Mouse (Mus musculus) lung, postnatal 25 days (tissue): ENCODE measurements at regions not wholly inside any gene's neighbourhood (a gene's known extent, or its start where the extent isn't known, plus 50 kb on each side); places are given as distances from the start of the nearest gene placed in this dataset.

ENCODE experiments used
- DNase-seq: peaks from one replicate; pipeline ENCODE4 v3.0.0; 2022; ENCODE audit warnings: low spot score

DNA sequence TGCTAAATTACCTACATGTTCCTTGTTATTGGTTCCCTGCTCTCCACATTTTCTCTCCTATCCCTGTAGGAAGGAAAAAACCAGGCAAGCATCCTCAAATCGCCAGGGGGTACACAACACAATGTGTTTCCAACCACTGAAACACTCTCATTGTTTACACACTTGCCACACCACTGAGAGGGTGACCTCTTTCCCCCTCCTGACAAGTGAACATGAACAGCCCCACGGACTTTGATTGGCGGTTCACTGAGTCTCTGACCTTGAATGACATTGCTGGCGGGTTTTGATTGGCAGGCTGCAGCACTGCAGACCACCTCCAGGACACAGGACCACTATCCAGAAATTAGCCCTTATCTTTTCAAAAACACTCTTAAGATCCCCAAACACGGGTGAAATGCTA lies 211.7 kb upstream of the Onecut1 start:
- no peak for DNase-seq

DNA sequence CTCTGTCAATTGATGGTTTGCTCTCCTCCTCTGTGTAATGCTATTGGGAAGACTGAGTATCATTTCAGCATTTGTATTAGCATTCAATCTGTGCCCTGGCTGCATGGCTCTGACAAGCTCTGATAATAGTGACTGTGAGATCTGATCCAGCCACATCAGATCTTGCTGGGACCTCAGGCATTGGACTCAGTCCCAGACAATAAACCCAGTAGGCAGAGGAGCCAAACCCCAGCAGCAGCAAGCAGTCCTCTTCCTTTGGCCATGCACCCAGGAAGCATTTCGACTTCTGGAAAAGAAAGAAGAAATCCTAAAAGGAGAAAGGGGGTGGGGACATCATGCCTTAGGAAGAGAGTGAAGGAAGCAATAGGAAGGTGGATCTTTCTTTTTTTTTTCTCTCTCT lies 205.8 kb upstream of the Onecut1 start:
- DNase-seq, result no peak

DNA sequence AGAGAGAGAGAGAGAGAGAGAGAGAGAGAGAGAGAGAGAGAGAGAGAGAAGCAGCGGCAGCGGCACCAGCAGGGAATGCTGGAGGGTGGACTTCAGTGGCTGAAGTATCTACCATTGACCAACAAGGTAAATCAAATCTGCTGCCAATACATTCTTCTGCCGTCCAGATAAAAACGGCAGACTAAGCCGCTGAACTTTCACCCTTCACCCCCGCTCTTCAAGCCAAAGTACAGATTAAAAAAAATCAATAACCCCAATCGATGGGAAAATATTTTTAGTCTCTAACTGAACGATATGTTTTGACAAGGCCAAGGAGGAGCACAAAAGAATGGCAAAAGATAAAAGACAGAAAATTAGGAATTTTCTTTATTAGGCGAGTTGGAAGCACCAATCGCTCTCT lies 205.3 kb upstream of the Onecut1 start:
- no peak for DNase-seq

DNA sequence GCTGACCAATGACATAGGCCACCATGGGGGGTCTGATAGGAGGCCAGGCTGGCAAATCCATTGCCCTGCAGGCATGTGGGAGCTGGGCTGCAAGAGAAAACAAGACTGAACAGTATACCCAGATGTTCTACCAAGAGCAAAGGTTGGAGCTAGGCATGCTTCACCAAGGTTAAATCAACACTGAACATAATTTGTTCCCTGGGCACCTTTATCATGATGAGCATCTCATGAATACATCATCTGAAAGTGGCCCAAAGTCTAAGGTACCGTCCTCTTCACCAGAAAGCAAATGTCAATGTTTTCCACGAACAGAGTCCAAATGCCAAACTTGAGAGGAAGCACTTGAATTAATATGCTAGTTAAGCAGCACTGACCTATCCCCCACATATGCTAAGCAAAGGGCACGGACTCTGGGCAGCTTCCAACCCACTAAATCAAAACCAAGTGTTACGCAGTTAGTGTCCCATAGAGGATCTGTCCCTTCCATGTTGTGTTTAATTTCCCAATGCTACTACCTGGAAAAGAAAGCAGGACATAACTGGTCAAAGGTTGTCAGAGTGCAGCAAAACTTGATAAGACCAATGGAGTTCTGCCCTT lies 190.3 kb upstream of the Onecut1 start:
- no peak for DNase-seq

DNA sequence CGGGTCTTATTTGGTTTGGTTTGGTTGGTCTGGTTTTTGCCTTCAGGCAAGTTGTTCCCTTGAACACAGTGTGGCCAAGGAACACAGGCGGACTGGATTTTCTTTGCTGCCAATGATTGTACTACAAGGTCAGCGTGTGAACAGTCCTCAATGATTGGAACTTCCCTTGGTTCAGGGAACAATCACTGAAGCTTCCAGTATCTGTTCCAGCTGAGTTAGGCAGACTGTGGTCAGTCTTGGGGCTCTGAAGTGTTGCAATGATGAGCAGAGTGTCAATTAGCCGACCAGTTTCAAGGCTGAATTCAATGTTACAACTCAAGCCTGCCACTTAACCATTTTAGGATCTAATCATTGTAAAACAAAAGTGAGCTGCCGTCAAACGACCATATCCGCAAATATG lies 189.5 kb upstream of the Onecut1 start:
- no peak for DNase-seq

DNA sequence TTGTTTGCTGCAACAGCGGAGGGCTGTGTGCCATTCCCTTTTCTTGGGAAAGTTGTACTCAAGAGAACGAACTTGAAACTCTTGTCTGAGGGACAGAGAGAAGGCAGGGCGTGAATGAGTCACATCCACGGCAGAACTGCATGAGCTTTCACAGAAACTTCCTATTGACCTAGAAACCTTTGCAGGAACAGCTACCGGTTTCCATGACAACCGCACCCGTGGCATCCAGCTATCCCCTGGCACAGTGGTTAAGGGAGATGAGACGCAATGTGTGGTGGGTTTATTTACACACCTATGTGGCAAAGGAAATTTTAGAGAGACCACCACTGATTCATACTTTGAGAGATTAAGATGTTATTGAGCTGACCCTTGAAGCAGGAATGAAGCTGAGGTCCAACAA lies 163.5 kb upstream of the Onecut1 start:
- no peak for DNase-seq

DNA sequence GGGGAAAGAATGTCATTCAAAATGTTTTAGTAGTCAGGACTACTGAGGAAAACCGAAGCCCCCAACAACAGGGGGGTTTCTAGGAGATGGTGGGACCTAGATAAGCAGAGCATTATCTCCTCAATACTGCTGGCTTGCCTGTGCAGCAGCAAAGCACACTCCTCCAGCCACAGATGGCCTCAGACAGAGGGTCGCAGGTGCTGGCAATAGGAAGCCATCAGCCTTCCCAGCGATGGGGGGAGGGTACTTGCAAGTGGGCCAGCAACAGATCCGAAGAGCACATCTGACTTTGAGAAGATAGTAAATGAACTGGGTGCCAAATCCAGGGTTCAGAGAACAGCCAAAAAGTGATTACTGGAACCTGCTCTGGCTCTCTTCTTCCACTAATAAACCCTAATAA lies 156.0 kb upstream of the Onecut1 start:
- no peak for DNase-seq

DNA sequence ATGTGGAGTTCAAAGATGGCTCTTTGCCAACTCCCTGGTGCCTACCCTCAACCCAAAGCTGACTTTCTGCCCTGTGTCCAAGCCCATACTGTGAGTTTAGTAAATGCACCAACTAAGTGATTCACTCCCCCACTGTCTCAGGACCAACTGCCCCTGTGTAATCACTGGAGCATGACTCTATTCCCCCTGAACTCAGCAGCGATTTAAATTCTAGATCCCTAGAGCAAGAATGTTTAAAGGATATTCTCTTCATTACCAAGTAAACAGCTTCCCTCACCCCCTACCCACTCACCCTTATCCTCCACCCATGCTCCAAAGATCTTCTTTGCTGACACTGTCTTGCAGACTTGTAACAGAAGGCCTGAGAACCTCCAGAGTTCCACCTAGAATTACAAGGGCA lies 154.1 kb upstream of the Onecut1 start:
- no peak for DNase-seq

DNA sequence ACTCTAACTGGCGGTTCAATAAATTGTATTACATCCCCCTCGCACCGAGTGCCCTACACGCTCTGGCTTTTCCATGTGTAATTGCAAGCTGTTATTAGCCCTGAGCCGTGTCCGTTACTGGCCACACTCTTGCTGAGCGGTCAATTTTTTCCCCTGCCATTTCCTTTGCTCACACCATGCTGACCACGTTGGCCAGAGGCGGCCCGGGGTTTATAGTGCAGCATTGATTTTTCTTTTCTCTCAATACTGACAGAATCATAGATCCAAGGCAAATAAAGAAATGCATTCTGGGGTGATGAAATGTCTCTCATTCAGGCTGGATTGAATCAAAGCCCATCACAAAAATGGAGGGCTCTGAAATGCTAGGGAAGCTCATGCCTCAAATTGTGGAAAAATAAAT lies 150.0 kb upstream of the Onecut1 start:
- no peak for DNase-seq

DNA sequence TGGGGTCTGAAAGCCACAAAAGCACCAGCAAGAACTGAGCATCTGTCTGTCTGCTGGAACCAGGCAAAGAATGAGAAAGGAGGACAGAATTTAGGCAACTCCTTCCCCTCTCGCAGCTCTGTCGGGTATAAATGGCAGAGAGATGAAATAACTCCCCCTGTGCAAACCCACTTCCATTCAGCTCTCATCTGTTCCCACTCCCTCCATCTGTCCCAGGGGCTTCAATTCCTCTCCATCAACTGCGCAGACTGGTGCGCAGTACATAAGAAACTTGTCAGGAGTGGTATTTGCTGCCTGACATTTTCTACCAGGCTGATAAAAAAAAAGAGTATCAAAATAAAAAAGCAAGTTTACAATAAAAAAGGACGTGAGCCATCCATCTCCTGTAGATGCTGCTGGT lies 129.3 kb upstream of the Onecut1 start:
- no peak for DNase-seq

DNA sequence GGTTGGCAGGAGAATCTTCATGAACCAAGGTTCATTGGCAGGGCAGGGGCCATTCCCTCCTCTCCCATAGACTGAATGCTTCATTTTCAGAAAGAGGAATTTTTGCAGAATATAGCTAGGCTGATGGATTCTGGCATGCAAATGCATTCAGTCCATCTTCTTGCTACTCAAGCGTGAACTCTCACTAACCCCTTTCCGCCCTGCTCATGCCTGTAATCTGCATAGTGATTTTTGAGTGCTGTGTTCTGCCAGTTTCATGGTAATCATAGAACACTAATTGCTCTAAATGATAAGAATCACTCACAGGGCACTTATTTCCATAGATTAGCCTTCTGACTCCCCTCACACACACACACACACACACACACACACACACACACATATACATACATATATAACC lies 119.8 kb upstream of the Onecut1 start:
- no peak for DNase-seq

DNA sequence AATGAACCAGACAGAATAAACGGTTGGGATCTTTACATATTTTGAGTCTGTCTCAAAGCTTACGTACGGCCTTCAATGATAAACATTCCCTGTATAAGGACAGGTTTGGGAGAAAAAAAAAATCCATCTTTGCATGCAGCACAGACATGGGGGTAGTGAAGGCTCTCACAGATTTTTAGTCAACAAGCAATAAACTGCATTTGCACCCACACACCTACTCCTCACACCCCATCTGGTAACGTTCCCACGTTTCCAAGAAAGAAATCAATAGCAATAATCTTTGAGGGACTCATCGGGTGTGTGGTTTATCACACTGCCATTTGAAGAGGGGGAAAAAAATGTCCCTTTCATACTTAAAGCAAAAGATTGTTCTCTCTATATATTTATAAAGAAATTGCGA lies 113.8 kb upstream of the Onecut1 start:
- no peak for DNase-seq

DNA sequence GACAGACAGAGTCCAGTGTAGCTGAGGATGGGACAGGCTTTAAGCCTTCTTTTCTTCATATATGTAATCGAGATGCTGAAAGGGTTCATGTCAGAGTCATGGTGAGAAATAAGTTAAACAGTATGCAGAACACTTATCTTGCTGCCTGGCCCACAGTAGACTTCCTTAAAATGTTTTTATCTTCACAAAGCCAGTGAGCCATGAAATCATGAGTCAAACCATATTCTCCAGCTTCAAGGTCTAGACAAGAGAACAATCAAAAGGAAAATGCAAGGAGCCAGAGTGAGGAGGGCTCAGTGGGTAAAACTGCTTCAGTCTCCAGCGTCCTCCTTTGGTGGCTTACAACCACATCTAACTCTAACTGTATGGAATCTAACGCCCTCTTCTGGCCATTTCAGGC lies 103.7 kb upstream of the Onecut1 start:
- DNase-seq, result no peak

DNA sequence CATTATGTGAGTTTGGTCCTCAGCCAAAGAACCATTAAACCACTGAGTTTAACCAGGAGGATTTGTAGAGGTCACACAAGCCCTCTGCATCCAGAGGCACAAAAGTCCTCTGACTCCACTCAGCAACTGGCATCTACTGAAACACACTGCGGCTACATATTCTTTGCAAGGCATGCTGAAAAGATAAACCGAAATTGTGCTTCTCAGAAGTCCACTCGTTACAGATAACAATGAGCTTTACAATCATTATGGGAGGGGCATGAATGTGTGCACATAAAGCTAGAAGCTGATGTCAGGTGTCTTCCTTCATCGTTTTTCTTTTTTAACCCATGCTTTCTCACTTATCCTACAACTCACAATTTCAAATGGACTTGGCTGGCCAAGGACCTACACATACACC lies 102.8 kb upstream of the Onecut1 start:
- no peak for DNase-seq

DNA sequence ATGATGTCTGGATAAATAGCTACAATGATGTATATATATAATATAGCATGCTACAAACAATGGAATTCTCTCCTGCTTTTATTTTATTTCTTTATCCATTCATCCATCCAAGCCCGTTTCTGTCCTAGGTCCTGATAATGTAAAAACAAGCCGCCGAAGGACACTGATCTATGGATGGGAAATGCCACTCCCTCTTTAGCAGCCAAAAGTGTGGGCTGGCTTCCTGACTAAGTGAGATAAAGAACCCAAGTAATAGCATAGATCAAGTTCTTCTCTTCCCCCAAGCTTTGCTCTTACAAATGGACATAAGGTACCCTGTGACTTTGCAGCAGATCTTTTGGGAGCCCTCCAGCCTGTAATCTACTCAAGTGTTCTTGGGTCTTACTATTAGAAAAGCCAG lies 81.3 kb upstream of the Onecut1 start:
- DNase-seq, result no peak

DNA sequence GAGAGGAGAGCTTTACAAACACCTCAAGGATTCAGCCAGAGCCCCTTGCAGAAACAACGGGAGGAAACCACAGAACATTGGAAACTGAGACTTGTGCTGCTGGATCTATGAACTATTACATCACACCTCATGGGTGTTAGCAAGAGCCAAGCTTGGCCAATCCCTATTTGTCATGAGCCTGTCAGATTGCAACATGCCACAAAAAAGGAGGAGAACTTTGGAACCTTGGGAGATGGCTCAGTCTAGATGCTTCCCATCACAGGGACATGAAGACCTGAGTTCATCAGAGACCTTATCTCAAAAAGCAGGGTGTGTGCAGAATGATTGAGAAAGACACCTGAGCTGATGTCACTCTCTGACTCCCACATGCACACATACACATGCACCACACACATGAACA lies 68.3 kb upstream of the Onecut1 start:
- DNase-seq, result no peak

DNA sequence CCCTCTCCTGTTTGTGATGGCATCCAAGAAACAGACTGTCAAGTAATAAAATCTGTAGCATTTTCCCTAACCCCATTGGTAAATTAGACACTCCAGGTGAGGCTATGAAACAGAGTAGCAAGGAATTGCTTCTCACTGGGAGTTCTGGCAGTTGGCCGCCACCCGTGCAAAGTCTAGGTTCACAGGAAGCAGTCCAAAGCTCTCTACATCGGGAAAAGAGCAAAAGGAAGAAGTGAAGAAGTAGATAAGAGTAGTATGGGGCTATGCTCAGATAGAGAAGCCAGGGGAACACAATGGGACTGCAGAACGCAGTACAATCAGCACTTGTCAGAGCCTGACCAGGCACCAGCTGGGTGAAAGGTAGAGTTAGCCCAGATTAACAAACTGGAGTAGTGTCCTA lies 65.7 kb upstream of the Onecut1 start:
- no peak for DNase-seq

DNA sequence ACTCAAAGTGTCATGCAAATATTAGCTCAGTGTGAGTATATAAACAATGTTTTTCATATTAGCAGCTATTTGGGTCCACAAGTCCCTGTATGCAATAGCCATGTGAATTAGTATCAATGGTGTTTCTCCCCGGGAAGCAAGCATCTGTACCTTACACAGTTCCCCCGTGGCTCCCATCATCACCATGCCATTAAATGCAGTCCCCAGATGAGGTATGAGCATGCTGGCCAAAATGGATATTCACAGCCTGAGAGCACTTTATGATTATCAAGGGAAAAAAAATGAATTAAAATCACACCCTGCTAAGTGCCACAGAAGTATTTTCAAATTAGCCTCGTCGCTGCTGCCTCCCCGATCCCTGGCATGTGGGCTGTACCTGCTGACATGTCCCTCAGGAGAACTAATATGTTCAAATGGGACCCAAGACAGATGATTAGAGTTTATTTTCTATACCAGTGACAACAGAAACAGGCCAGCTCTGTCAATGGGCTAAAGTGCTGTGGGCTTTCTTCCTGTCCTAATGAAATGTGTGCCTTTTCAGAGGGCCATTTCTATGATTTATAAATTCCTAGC lies 64.4 kb upstream of the Onecut1 start:
- no peak for DNase-seq

DNA sequence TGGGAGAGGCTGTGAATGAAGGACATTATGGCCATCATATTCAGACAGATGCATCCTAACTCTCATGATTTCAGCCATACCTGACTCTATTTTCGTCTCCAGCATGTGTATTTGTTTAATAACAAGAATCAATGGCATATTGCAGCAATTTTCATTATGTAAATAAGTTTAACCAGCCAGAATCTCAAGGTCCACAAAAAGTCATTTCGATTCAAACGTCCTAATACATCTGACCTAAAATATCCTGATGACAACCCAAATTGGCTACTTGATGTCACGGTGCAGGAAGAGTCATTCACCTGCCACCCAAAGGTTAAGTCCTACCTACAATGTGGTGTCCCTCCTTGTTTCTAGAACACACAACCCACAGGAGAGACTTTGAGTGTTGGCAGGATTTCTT lies 60.6 kb upstream of the Onecut1 start:
- DNase-seq, result no peak

DNA sequence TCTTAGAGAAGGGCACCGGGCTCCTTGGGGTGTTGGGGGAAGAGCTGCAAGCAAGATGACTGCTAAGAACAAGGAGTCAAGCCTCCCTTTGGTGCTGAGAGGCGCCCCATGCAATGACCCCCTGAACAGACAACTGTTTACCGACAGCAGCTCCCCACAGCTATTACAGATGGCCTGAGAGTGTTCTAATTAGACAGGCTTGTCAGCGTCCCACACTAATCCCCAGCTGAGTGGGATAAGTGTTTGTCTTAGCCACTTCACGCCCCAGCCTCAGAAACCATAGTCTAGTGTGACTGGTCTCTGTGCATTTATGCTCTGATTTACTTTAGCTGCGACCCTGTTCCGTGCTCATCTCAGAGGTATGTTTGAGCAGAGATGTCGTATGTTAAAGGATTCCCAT lies 50.3 kb upstream of the Onecut1 start:
- no peak for DNase-seq
